Mouse (Mus musculus) forebrain, embryonic 13.5 days (tissue): Measurements from ENCODE around the gene Adrb1. TPM values are rescaled to one million over a fixed set of nuclear protein-coding genes. Genes with fewer than 3 reads are reported as not detected.

Source experiments
- ATAC-seq: fragments of 200-750 bp; cut with Nextera tagmentation; 2 replicates; pipeline ENCODE4 v1.8.0; 2017
- H3K27ac ChIP-seq: fragments of 300-500 bp; sonication (generic); 2 replicates; pipeline ENCODE4 v1.5.1; 2015; ENCODE audit warnings: inconsistent platforms, mild to moderate bottlenecking, moderate library complexity
- H3K27me3 ChIP-seq: fragments of 300-500 bp; sonication (generic); 2 replicates; pipeline ENCODE4 v1.6.1; 2015; ENCODE audit warnings: mild to moderate bottlenecking, inconsistent platforms
- H3K36me3 ChIP-seq: fragments of 300-500 bp; sonication (generic); 2 replicates; pipeline ENCODE4 v1.6.1; 2015; ENCODE audit warnings: mild to moderate bottlenecking, inconsistent platforms; ENCODE audit not compliant: poor library complexity, severe bottlenecking
- H3K4me1 ChIP-seq: fragments of 300-500 bp; sonication (generic); 2 replicates; pipeline ENCODE4 v1.6.1; 2015; ENCODE audit warnings: inconsistent platforms
- H3K4me2 ChIP-seq: fragments of 300-500 bp; sonication (generic); 2 replicates; pipeline ENCODE4 v1.6.1; 2015; ENCODE audit warnings: inconsistent platforms, mild to moderate bottlenecking, moderate library complexity
- H3K4me3 ChIP-seq: fragments of 300-500 bp; sonication (generic); 2 replicates; pipeline ENCODE4 v1.5.1; 2015; ENCODE audit warnings: mild to moderate bottlenecking, inconsistent platforms
- H3K9ac ChIP-seq: fragments of 300-500 bp; sonication (generic); 2 replicates; pipeline ENCODE4 v1.6.1; 2015; ENCODE audit warnings: mild to moderate bottlenecking, inconsistent platforms
- H3K9me3 ChIP-seq: fragments of 300-500 bp; sonication (generic); replicated peaks from 2 replicates; pipeline ENCODE4 v1.6.1; 2016; ENCODE audit warnings: inconsistent platforms
- WGBS: fragments of 180-500 bp; shearing (Covaris S2); methylation state at CpG from one replicate; pipeline ENCODE4 v1.1.7; 2015; 5-methylcytosine and 5-hydroxymethylcytosine counted together
- polyA plus RNA-seq: library from polyadenylated mRNA; unstranded; fragments of >200 nt; fragmentation: Nextera tagmentation; extraction: Ambion mirVana; gene quantifications from 2 replicates; pipeline ENCODE4 v1.2.1, GENCODE M21; 2015

The Adrb1 gene
- polyA plus RNA-seq, 1 experiment from 2014 or later: 0.39 TPM

DNA sequence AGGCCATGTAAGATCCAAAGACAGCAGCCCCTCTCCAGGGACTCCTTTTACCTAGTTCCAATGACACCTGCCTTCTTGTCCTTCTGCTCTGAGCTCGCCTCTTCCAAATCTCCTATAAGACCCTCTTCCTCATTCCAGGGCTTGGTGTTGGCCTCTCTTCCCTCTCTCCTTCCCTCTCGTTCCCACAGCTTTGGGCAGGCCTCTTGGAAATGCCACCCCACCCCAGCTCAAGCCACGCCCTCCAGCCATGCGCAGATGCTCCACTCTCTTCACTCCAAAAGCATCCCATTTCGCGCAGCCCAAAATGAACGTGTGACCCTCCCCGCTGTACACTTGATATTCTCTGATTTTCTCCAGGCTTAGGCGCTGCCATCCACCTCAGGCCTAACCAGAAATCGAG, 34.3 kb upstream of the Adrb1 start:
- no peaks in the 10 kb centered on the region for H3K36me3 ChIP-seq
- no peaks in the 10 kb centered on the region for H3K9me3 ChIP-seq
- H3K27me3 ChIP-seq: no peaks in the 10 kb centered on the region
- no peak overlapping the region for H3K4me2 ChIP-seq
- WGBS: 85% methylated on average over 10 of the region's 10 CpGs
- ATAC-seq: no peak
- peaks cover 17% of the 10 kb centered on the region for H3K4me1 ChIP-seq
- no peak overlapping the region for H3K9ac ChIP-seq
- H3K27ac ChIP-seq: no peak overlapping the region
- H3K4me3 ChIP-seq: no peak overlapping the region

DNA sequence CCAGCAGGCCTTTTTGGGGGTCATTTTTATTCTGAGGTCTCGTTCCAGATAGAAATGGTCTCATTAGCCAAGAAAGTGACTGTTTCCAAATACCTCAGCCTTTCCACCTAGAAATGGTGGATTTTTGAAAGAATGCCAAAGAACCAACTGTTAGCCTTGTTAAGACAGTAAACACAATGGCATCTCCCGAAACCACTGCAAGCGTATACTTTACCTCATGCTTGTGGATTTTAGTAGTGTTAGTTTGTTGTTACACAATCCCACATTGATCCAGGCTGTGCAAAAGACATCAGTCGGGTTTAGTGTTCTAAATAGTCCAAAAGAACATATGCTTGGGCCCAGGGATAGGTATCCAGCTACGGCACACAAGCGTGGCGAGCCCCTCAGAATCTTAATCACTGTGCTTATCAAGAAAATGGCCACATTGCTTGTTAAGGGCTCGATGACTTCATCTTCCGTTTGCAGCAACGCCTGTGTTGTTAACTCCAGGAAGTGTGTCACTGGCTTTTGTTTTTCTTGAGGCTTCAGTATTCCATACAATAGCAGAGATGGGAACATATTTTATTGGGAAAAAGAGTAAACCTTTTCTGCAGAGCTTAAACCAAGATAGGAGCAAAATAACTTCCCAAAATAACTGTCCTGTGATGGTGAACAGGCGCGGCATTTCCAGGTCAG, 33.2 kb upstream of the Adrb1 start:
- H3K4me2 ChIP-seq: no peak overlapping the region
- H3K27me3 ChIP-seq: no peaks in the 10 kb centered on the region
- WGBS: 68% methylated on average over 12 of the region's 12 CpGs
- H3K9ac ChIP-seq: no peak overlapping the region
- no peaks in the 10 kb centered on the region for H3K36me3 ChIP-seq
- no peak overlapping the region for H3K4me3 ChIP-seq
- H3K27ac ChIP-seq: no peak overlapping the region
- ATAC-seq: no peak
- H3K4me1 ChIP-seq: peaks cover 17% of the 10 kb centered on the region
- H3K9me3 ChIP-seq: no peaks in the 10 kb centered on the region

GRCm38 (mm10) chr19:56689493-56689892, 32.5 kb upstream of the Adrb1 start:
- Histone ChIP-seq H3K4me2 (no peak overlapping the region), H3K36me3 (no peaks in the 10 kb centered on the region), H3K9ac (no peak overlapping the region), H3K4me1 (peaks cover 17% of the 10 kb centered on the region), H3K27me3 (no peaks in the 10 kb centered on the region), H3K4me3 (no peak overlapping the region), H3K27ac (no peak overlapping the region), H3K9me3 (no peaks in the 10 kb centered on the region)
- no peak for ATAC-seq
- 94% methylated on average over 6 of the region's 6 CpGs for WGBS

GRCm38 (mm10) chr19:56691103-56691502, 30.9 kb upstream of the Adrb1 start:
- peaks cover 17% of the 10 kb centered on the region for H3K4me1 ChIP-seq
- WGBS: 92% methylated on average over 3 of the region's 3 CpGs
- no peaks in the 10 kb centered on the region for H3K27me3 ChIP-seq
- no peak overlapping the region for H3K9ac ChIP-seq
- no peak overlapping the region for H3K4me3 ChIP-seq
- H3K36me3 ChIP-seq: no peaks in the 10 kb centered on the region
- no peak for ATAC-seq
- no peak overlapping the region for H3K27ac ChIP-seq
- H3K9me3 ChIP-seq: no peaks in the 10 kb centered on the region
- H3K4me2 ChIP-seq: no peak overlapping the region

- Histone ChIP-seq H3K27ac (no peak overlapping the region), H3K4me2 (no peak overlapping the region), H3K36me3 (no peaks in the 10 kb centered on the region), H3K9ac (no peak overlapping the region), H3K4me1 (peaks cover 11% of the 10 kb centered on the region), H3K9me3 (no peaks in the 10 kb centered on the region), H3K4me3 (no peak overlapping the region), H3K27me3 (no peaks in the 10 kb centered on the region)
- WGBS: 35% methylated on average over 5 of the region's 5 CpGs
- ATAC-seq: no peak
Measured at GRCm38 (mm10) chr19:56692451-56692850, 29.5 kb upstream of the Adrb1 start.

DNA sequence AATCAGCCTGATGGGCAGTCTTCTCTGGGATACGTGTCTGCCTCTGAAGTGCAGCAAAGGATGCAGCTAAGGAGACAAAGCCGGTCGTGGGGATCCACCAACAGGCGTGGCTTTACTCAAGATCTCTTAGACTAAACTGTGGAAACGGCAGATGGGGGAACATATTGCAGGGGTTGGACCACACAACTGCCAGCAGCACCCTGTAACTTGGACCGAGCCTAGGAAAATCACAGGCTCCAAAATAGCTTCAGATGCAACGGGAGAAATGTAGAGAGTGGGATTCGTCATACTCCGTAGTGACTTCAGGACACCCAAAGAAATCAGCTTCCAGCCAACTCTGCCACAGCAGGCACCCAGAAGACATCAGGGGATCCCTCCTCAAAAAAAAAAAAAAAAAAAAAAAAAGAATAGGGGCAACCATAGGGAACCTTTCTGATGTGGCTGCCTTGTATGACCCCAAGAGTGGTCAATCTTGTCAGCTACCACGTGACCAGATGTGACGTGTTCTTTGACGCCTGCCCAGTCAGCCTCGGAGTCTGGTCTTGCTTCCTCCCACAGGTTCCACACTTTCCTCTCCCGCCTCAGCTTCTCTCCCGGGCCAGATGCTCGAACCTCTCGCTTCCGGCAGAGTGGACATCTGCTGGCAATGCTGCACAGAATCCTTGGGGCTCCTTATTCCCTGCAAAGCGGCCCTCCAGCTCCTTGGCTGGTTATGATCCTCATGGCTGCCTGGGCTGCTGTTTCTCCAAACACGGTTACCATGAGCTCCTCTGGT, 24.4 kb upstream of the Adrb1 start:
- 89% methylated on average over 20 of the region's 20 CpGs for WGBS
- peaks cover 13% of the 10 kb centered on the region for H3K4me1 ChIP-seq
- no peaks in the 10 kb centered on the region for H3K27me3 ChIP-seq
- no peak overlapping the region for H3K27ac ChIP-seq
- no peaks in the 10 kb centered on the region for H3K9me3 ChIP-seq
- ATAC-seq: no peak; the same call in 1 of the 2 replicates
- no peaks in the 10 kb centered on the region for H3K36me3 ChIP-seq
- no peak overlapping the region for H3K4me2 ChIP-seq
- no peak overlapping the region for H3K4me3 ChIP-seq
- H3K9ac ChIP-seq: no peak overlapping the region

- 93% methylated on average over 10 of the region's 10 CpGs for WGBS
- H3K4me3 ChIP-seq: no peak overlapping the region
- H3K9me3 ChIP-seq: no peaks in the 10 kb centered on the region
- H3K9ac ChIP-seq: no peak overlapping the region
- no peaks in the 10 kb centered on the region for H3K27me3 ChIP-seq
- H3K36me3 ChIP-seq: no peaks in the 10 kb centered on the region
- no peak overlapping the region for H3K4me2 ChIP-seq
- no peak for ATAC-seq
- H3K4me1 ChIP-seq: peaks cover 29% of the 10 kb centered on the region
- no peak overlapping the region for H3K27ac ChIP-seq
Measured at GRCm38 (mm10) chr19:56700848-56701247, 21.2 kb upstream of the Adrb1 start.

- no peaks in the 10 kb centered on the region for H3K36me3 ChIP-seq
- no peak overlapping the region for H3K27ac ChIP-seq
- peaks cover 32% of the 10 kb centered on the region for H3K4me1 ChIP-seq
- no peak overlapping the region for H3K4me3 ChIP-seq
- H3K4me2 ChIP-seq: no peak overlapping the region
- no peak for ATAC-seq
- H3K9ac ChIP-seq: no peak overlapping the region
- 80% methylated on average over 8 of the region's 8 CpGs for WGBS
- no peaks in the 10 kb centered on the region for H3K27me3 ChIP-seq
- H3K9me3 ChIP-seq: no peaks in the 10 kb centered on the region
Measured at GRCm38 (mm10) chr19:56701404-56702033, 20.5 kb upstream of the Adrb1 start.

GRCm38 (mm10) chr19:56702039-56702438, 20.0 kb upstream of the Adrb1 start:
- no peak for ATAC-seq
- Histone ChIP-seq H3K9ac (no peak overlapping the region), H3K36me3 (no peaks in the 10 kb centered on the region), H3K9me3 (no peaks in the 10 kb centered on the region), H3K4me3 (no peak overlapping the region), H3K27me3 (no peaks in the 10 kb centered on the region), H3K4me2 (no peak overlapping the region), H3K27ac (no peak overlapping the region), H3K4me1 (peaks cover 32% of the 10 kb centered on the region)
- WGBS: 51% methylated on average over 6 of the region's 6 CpGs

DNA sequence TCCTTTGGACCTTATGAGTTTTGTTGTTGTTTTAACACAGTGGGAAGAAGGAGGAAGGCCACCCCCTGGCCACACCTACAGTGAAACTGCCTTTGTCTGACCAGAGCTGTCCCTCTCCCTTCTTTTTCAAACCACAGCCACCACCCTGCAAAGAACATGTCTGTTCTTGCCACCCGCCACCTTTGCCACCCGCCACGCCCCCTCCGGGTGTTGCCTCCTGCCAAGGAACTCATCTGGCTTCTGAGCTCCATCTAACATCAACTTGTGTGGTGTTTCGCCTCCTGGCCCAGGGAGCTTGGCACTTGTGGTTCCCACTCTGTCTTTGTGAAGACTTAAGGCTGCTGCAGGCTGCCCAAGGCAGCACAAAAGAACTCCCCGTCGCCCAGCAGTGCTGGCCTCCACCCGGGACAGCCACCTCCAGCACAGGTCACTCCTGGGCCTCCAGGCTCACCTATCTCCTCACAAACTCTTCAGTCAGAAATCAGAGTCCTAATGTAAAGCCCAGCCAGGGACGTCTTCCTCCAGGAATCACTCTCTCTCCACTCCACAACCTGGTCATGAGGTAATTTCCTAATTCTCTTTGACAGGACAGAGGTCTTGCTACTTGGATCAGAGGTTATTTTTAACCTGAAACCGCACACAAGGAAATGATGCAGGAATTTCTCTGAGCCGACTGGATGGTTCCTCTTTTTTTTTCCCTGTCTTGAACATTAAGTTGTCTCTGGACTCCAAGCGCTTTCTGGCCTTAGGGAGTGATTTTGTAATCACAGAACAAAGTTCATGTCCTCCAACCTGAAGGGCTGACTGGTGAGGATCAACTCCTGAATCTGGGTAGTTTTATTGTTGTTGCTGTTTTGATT, 18.5 kb upstream of the Adrb1 start:
- Histone ChIP-seq H3K4me2 (no peak overlapping the region), H3K4me1 (peaks cover 32% of the 10 kb centered on the region), H3K27me3 (no peaks in the 10 kb centered on the region), H3K4me3 (no peak overlapping the region), H3K27ac (no peak overlapping the region), H3K9me3 (no peaks in the 10 kb centered on the region), H3K9ac (no peak overlapping the region), H3K36me3 (no peaks in the 10 kb centered on the region)
- WGBS: 80% methylated on average over 12 of the region's 12 CpGs
- ATAC-seq: no peak

DNA sequence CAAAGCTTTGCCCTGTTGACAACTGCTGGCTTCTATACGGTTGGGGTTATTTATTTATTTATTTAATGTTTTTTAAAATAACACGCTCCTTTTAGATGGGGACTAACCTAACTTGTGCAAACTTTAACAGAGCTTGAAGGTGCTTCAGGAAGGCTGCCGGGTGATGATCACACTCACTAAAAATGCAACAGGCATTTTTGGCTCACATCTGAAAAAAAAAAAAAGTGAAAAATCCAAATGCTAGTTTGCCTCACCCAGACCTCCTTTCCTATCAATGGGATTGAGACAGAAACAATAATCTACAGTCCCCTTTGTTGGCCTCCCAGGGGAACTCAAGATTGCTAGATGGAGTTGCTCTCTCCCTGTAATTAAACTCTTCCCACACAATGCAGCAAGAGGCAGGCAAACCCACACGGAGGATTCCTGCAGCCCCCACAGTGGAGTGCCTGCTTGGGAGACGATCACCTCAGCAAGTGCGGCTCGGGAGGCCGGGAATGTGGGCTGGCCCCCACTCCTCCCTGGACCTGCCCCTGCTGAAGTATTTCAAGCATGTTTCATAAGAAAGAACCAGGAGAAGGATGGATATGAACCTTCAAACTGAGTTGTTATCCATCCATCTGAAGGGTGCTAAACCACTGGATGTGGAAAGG, 16.8 kb upstream of the Adrb1 start:
- H3K27ac ChIP-seq: no peak overlapping the region
- no peaks in the 10 kb centered on the region for H3K9me3 ChIP-seq
- no peak for ATAC-seq
- H3K4me3 ChIP-seq: no peak overlapping the region
- no peak overlapping the region for H3K9ac ChIP-seq
- no peaks in the 10 kb centered on the region for H3K36me3 ChIP-seq
- peaks cover 32% of the 10 kb centered on the region for H3K4me1 ChIP-seq
- no peaks in the 10 kb centered on the region for H3K27me3 ChIP-seq
- no peak overlapping the region for H3K4me2 ChIP-seq
- WGBS: 25% methylated on average over 8 of the region's 8 CpGs
